Mouse (Mus musculus) heart, embryonic 14.5 days (tissue): Measurements from ENCODE around the gene Dhx33. TPM values are rescaled to one million over a fixed set of nuclear protein-coding genes. Genes with fewer than 3 reads are reported as not detected.

Source experiments
- ATAC-seq: fragments of 200-750 bp; cut with Nextera tagmentation; 2 replicates; pipeline ENCODE4 v1.8.0; 2017; ENCODE audit warnings: low read depth, moderate TSS enrichment; ENCODE audit not compliant: insufficient number of reproducible peaks, insufficient read depth, low FRiP score
- H3K27ac ChIP-seq, 2 experiments: fragments of 200-500 bp in 1 of 2; fragments of 300-500 bp in 1 of 2; sonication (generic) in 1 of 2; replicated peaks in 1 of 2; 2 replicates each; pipeline ENCODE4 v1.5.1; 2012 to 2014; ENCODE audit warnings: low read depth in 2 of 2, low read length in 2 of 2, control low read depth in 1 of 2, mild to moderate bottlenecking in 1 of 2, mixed read lengths in 1 of 2; ENCODE audit not compliant: control insufficient read depth in 1 of 2, insufficient read depth in 1 of 2
- H3K27me3 ChIP-seq: fragments of 300-500 bp; sonication (generic); 2 replicates; pipeline ENCODE4 v1.6.1; 2014; ENCODE audit warnings: mild to moderate bottlenecking, low read length, control low read depth; ENCODE audit not compliant: control insufficient read depth, insufficient read depth
- H3K36me3 ChIP-seq: fragments of 300-500 bp; sonication (generic); 2 replicates; pipeline ENCODE4 v1.6.1; 2014; ENCODE audit warnings: mild to moderate bottlenecking, control low read depth, low read length, mixed read lengths; ENCODE audit not compliant: control insufficient read depth, insufficient read depth
- H3K4me1 ChIP-seq, 2 experiments: fragments of 200-500 bp in 1 of 2; fragments of 300-500 bp in 1 of 2; sonication (generic) in 1 of 2; 2 replicates each; pipeline ENCODE4 v1.6.1; 2012 to 2014; ENCODE audit warnings: low read length in 2 of 2, control low read depth in 1 of 2, mixed read lengths in 1 of 2; ENCODE audit not compliant: control insufficient read depth in 2 of 2, insufficient read depth in 2 of 2
- H3K4me2 ChIP-seq: fragments of 300-500 bp; sonication (generic); 2 replicates; pipeline ENCODE4 v1.6.1; 2014; ENCODE audit warnings: mild to moderate bottlenecking, low read length
- H3K4me3 ChIP-seq, 2 experiments: fragments of 200-500 bp in 1 of 2; fragments of 300-500 bp in 1 of 2; sonication (generic) in 1 of 2; 2 replicates each; pipeline ENCODE4 v1.5.1; 2012 to 2014; ENCODE audit warnings: low read length in 2 of 2, mild to moderate bottlenecking in 2 of 2, control low read depth in 1 of 2, low read depth in 1 of 2, moderate library complexity in 1 of 2; ENCODE audit not compliant: control insufficient read depth in 1 of 2, insufficient read depth in 1 of 2
- H3K9ac ChIP-seq: fragments of 300-500 bp; sonication (generic); 2 replicates; pipeline ENCODE4 v1.6.1; 2014; ENCODE audit warnings: mild to moderate bottlenecking, low read length
- H3K9me3 ChIP-seq: fragments of 300-500 bp; sonication (generic); 2 replicates; pipeline ENCODE4 v1.6.1; 2016; ENCODE audit warnings: low read length, control low read depth; ENCODE audit not compliant: control insufficient read depth
- WGBS: fragments of 180-500 bp; shearing (Covaris S2); extraction: QIAGEN DNeasy Blood & Tissue Kit; methylation state at CpG from one replicate; pipeline ENCODE4 v1.1.7; 2014; 5-methylcytosine and 5-hydroxymethylcytosine counted together
- polyA plus RNA-seq: library from polyadenylated mRNA; unstranded; fragments of >200 nt; fragmentation: Nextera tagmentation; extraction: Ambion mirVana; gene quantifications from 2 replicates; pipeline ENCODE4 v1.2.1, GENCODE M21; 2014

Gene Dhx33
- polyA plus RNA-seq, 1 experiment from 2014 or later = 13.6 TPM

GRCm38 (mm10) chr11:71028280-71028679 is 24.0 kb upstream of the Dhx33 start:
- no peaks in the 10 kb centered on the region for H3K4me1 ChIP-seq
- 73% methylated on average over 3 of the region's 3 CpGs for WGBS

GRCm38 (mm10) chr11:71019201-71020068 is 15.2 kb upstream of the Dhx33 start, which contains the start of the genes Mis12 and Derl2:
Mis12 (plus strand) TSS chr11:71019611.
Derl2 (minus strand) TSS chr11:71019841.
- under 1% methylated on average over 68 of the region's 71 CpGs for WGBS
- peak within 1 kb of the TSS; percentile 85 for H3K4me2 ChIP-seq
- H3K27me3 ChIP-seq = no peaks in the 10 kb centered on the region
- H3K9ac ChIP-seq = peak within 1 kb of the TSS; percentile 90
- H3K4me3 ChIP-seq = peak within 1 kb of the TSS; percentile 61 to 80
- ATAC-seq = peak; percentile 100
- no peaks in the 10 kb centered on the region for H3K9me3 ChIP-seq
- H3K36me3 ChIP-seq = peaks cover 27% of the 10 kb centered on the region
- H3K27ac ChIP-seq = peak within 1 kb of the TSS; percentile 80 to 93
- H3K4me1 ChIP-seq = peaks cover 0 to 18% of the 10 kb centered on the region in 2 experiments; a peak in 2 of 4 replicates

More at GRCm38 (mm10) chr11:71028280-71028679, 24.0 kb upstream of the Dhx33 start:
- Histone ChIP-seq H3K27me3 (no peaks in the 10 kb centered on the region), H3K27ac (no peak overlapping the region), H3K36me3 (peaks cover 49% of the 10 kb centered on the region), H3K4me2 (no peak overlapping the region), H3K9ac (no peak overlapping the region), H3K4me3 (no peak overlapping the region), H3K9me3 (no peaks in the 10 kb centered on the region)
- ATAC-seq = no peak

- Histone ChIP-seq H3K9ac (peak overlapping the region; percentile 81), H3K27ac (peak overlapping the region; percentile 28 to 53; a peak in 3 of 4 replicates), H3K4me1 (peaks cover 0 to 18% of the 10 kb centered on the region in 2 experiments; a peak in 2 of 4 replicates), H3K27me3 (no peaks in the 10 kb centered on the region), H3K4me2 (peak overlapping the region; percentile 74), H3K9me3 (no peaks in the 10 kb centered on the region), H3K4me3 (peak overlapping the region; percentile 61 to 69), H3K36me3 (peaks cover 28% of the 10 kb centered on the region)
- WGBS = 5% methylated on average over 28 of the region's 28 CpGs
- peak; percentile 13; the same call in 1 of the 2 replicates for ATAC-seq
Measured at GRCm38 (mm10) chr11:71018416-71019200, 14.4 kb upstream of the Dhx33 start.

GRCm38 (mm10) chr11:71017051-71017450 is 12.8 kb upstream of the Dhx33 start:
- no peak overlapping the region for H3K9ac ChIP-seq
- H3K4me2 ChIP-seq = no peak overlapping the region
- ATAC-seq = no peak
- H3K27ac ChIP-seq = no peak overlapping the region
- no peak overlapping the region for H3K4me3 ChIP-seq
- peaks cover 29% of the 10 kb centered on the region for H3K36me3 ChIP-seq
- no peaks in the 10 kb centered on the region for H3K27me3 ChIP-seq
- no peaks in the 10 kb centered on the region for H3K9me3 ChIP-seq
- peaks cover 0 to 18% of the 10 kb centered on the region in 2 experiments; a peak in 2 of 4 replicates for H3K4me1 ChIP-seq
- 83% methylated on average over 1 of the region's 1 CpGs for WGBS

- H3K4me3 ChIP-seq = no peak overlapping the region
- H3K4me1 ChIP-seq = peaks cover 0 to 2% of the 10 kb centered on the region in 2 experiments; a peak in 1 of 4 replicates
- H3K9me3 ChIP-seq = no peaks in the 10 kb centered on the region
- H3K27me3 ChIP-seq = no peaks in the 10 kb centered on the region
- ATAC-seq = no peak
- no peak overlapping the region for H3K27ac ChIP-seq
- 87% methylated on average over 7 of the region's 7 CpGs for WGBS
- no peak overlapping the region for H3K4me2 ChIP-seq
- H3K9ac ChIP-seq = no peak overlapping the region
- H3K36me3 ChIP-seq = peaks cover 61% of the 10 kb centered on the region
Measured at GRCm38 (mm10) chr11:71012743-71013142, 8.5 kb upstream of the Dhx33 start.

GRCm38 (mm10) chr11:71008321-71008720 is 4.1 kb upstream of the Dhx33 start:
- no peak overlapping the region for H3K27ac ChIP-seq
- 78% methylated on average over 3 of the region's 3 CpGs for WGBS

GRCm38 (mm10) chr11:71007831-71008230 is 3.6 kb upstream of the Dhx33 start:
- no peak overlapping the region for H3K4me2 ChIP-seq
- peaks cover 3 to 9% of the 10 kb centered on the region in 2 experiments; a peak in 3 of 4 replicates for H3K4me1 ChIP-seq
- no peaks in the 10 kb centered on the region for H3K27me3 ChIP-seq
- no peaks in the 10 kb centered on the region for H3K9me3 ChIP-seq
- H3K27ac ChIP-seq = peak overlapping the region in 1 of 2 experiments; percentile 51; a peak in 2 of 4 replicates
- no peak overlapping the region for H3K4me3 ChIP-seq
- H3K9ac ChIP-seq = no peak overlapping the region
- no peak for ATAC-seq
- 75% methylated on average over 7 of the region's 7 CpGs for WGBS
- H3K36me3 ChIP-seq = peaks cover 57% of the 10 kb centered on the region

More at GRCm38 (mm10) chr11:71008321-71008720, 4.1 kb upstream of the Dhx33 start:
- ATAC-seq = no peak
- Histone ChIP-seq H3K9ac (no peak overlapping the region), H3K4me1 (peaks cover 0 to 4% of the 10 kb centered on the region in 2 experiments; a peak in 2 of 4 replicates), H3K27me3 (no peaks in the 10 kb centered on the region), H3K9me3 (no peaks in the 10 kb centered on the region), H3K36me3 (peaks cover 60% of the 10 kb centered on the region), H3K4me2 (no peak overlapping the region), H3K4me3 (no peak overlapping the region)
